Mouse (Mus musculus) skeletal muscle tissue, adult 2 months (tissue): Measurements from ENCODE around the gene Cdon.
"Not testable (repeated sequence)": the region's sequence is repeated elsewhere in the genome, so short reads cannot be mapped to it uniquely, and the experiment has no call there.

Experiments used
- DNase-seq: peaks from one replicate; pipeline ENCODE4 v3.0.0-alpha.2; 2012; ENCODE audit warnings: low read depth, low spot score

Cdon gene

DNA sequence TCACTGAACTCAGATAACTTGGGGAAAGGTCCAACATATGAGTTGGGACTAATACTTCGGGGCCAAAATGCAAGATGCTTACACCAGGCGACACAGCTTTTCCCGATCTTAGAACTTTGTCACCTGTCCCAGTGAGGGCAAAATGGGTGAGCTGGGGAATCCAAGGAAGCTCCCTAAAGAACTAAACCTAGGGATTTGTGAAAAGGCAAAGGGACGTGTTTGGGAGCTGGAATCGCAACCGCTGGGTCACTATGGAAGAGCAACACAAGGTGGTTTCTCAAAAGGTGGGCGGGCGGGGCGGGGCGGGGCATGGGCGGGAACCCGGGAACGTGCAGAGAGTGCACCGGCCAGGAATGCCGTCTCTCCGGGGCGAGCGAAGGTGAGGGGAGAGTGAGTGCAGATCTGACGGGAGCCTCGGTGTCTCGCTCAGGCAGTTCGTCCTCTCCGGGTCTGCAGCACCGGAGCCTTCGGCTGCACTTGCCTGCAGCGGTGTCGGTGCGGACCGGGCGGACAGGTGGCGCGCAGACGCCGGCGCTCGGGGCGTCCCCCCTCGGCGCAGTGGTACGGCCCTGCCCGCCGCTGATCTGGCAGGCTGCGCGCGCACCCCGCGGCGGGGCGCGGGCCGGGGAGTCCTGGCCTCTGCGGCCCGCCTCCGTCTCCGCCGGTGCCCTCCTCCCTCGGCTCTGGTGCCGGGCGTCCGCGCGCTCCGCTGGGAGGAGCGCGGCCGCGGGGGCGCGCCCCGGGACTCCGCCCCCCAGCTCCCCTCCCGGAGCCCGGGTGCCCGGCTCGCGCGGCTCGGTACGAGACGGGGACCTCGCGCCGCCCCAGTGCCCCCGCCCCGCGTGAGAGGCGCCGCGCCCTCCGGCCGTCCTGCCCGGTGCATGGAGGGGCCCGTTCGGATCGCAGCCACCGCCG, at the start of gene Cdon:
Gene Cdon (plus strand): TSS at position 324 of the 915 bp plus-strand sequence.
- peak; percentile 90 for DNase-seq

DNA sequence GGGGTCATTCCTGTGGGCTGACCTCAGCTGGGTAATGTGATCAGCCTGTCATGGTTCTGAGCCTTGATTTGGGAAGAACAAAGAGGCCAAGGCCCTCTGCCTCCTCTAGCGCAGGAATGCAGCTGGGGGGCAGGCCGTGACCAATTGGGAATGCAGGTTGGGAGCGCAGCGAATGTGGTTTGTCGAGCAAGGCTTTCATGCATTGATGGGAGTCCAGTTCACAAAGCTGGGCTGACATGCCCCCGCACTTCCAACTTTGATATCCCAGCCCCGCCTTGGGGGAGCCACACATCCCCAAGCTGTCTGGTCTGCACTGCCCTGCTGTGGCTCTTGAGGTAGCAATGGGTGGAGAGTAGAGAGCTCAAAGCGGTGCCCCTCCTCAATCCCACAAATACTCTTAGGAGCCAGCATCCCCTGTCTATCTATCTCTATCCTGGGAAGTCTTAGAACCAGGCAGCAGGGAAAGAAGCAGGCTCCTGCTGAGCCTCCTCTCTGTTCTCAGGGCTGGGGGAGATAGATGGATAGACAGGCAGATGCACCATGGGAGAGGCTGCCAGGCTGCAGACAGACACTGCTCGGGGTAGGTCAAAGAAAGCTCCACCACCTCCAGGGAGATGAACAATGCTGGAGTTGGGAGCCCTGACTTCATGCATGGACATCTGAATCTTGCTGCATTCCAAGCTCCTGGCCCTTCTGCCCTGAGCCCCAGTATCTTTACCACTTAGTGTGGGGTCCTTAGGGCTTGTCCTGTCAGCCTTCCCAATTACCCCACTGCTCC, 48.4 kb upstream of the Cdon start:
- no peak for DNase-seq

DNA sequence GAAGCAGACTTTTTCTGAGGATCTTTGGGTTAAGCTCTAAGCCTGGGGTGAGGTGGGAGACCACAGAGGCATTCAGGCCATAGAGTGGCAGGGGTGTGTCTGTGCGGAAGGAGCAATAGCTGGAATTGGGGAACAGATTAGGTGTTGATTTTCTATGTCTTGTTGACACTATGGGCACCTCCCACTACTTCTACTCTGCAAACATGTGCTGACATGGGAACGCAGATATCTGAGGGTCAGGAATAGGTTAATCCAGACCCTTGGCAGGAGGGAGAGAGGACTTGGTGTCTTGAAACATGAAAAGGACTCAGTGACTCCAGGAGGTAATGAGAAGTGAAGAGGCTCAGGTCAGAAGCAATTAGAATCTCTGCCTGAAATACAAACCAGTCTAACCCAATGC, 43.0 kb upstream of the Cdon start:
- no peak for DNase-seq

DNA sequence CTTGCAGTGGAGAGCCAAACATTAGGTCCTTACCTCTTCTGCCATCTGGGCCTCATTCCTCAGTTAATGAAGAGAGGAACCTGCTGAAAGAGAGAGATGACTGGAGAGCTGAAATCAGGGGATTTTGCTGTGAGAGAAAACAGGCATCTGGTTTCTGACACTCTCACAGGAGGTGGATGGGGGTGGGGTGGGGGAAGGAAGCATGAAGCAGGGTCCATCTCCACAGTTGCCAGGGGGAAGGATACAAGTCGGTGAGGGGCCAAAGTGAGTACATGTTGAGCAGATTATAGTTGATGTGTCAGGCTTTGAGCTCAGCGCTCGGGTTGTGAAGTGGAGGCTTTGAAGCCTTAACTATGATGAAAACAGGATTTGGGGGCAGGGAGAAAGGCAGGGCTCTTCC, 41.9 kb upstream of the Cdon start:
- DNase-seq: no peak

DNA sequence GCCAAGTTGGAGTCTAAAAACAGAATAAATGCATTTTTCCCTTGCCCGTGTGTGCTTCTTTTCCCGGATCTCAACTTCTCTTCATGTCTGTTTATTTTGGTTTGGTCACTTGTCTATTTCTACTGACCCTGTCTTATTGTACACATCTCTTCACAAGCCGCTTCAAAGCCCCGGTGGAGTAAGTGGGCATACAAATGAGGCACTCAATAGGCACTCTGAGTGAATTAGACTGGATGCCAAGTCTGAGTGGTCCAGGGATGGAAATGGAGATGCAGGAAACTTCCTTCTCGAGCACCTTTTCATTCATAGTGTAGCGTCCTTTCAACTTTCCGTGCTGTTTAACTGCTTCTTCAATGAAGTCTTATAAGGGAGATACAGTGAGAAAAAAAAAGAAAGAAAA, 21.0 kb upstream of the Cdon start:
- no peak for DNase-seq

DNA sequence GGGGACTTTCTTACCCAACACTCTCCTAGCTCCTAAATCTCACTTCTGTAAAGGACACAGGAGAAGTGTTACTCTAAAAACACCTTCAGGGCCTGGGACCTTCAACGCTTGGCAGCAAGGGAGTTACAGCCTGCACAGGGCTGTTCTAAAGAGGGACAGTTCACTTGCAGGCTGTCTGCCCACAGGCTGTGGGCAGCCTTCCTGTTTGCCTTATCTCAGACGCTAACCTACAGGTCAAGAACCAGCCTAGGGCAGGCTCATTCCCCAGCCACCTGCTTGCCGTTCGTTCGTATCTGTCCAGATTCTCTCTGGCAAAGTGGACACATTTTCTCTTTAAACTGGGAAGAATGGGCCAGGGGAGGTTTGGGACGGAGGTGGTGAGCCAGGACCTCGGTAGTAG, 20.5 kb upstream of the Cdon start:
- DNase-seq: no peak

DNA sequence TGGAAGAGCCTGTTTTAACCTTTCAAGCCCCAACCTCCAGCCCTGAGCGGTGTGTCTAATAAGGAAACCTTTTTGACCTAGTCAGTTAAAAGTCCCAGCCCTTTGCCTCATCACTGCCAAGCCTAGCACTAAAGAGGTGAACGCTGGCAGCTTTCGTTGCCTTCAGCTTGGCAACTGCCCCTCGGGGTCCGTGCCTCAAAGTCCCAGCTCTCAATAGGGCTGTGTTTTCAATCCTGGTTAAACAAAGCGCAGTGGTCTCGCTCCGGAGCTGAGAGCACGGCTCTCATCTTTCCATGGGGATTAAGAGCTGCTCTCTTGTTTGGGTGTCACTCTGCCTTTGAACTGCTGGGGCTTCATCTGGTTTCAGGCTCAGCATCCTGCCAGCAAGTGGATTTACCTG, 20.1 kb upstream of the Cdon start:
- no peak for DNase-seq

DNA sequence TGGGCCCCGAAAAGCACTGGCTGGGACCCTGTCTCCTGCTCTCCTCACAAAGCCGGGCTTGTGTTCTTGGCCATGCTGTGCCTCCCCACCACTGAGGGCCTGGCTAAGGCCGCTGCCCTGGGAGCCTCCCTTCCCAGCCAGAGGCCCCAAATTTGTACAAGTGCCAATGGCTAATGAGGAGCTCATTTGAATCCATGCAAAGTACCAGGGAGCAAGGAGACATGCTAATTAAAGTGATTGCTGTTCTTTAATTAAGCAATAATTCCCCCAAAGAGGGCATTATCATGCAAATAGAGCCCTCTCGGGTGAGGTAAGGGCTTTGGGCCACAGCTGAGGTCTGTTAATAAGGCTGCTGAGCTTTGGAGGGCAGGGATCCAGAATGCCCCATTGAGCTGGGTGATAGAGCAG, 18.3 kb upstream of the Cdon start:
- DNase-seq: no peak

DNA sequence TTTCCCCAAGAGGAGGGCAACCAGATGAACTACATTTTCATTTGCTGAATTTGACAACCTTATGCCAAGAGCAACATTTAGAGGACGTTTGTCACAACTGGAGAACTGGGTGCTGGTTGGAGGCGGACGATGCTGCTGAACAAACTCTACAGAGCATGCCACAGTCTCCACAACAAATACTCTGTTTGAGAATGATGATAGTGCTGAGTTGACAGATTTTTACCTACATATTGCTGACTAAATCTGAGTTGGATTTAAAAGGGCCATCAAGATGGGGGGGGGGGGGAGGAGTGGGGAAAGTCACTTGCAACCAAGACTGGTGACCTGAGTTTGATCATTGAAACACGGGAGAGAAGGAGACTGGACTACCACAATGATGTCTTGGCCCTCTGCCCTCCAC, 17.4 kb upstream of the Cdon start:
- no peak for DNase-seq

DNA sequence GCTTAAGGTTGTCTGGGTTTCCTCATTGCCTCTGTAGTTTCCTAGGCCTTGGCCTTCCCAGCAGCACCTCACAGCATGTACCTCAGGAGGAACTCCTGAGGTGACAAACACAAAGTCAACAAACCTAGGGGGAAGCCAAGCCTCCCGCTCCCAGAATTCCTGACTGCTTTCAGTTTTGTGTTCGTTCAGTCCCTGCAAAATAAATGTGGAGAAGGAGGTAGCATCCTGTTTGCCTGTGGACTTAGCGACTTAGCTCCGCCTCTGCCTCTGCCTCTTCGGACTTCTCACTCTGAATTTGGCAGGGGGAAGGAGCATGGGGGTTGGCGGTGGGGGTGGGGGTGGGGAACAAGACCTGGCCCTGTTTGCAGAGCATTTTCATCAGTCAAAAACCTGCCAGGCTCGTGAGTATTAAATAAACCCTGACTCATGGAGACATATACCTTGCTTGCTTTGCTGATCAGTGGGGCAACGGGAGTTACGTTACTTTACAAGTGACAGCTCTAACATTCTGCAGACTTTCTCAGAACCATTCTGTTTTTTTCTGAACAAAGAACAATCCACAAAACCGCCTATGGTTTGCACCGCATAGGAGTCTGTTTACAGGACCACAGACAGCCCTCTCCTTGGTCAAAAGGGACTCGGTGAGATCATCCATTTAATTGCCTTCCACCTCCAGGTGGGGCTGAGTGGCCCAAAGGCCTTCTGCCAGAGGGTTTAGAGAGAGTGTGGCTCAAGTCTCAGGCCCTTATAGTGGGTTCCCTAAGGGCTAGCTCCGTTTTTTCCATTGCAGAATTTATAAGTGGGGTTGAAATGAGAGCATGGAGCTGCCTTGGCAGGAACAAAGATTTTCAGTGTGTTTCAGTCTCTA, 15.7 kb upstream of the Cdon start:
- no peak for DNase-seq

DNA sequence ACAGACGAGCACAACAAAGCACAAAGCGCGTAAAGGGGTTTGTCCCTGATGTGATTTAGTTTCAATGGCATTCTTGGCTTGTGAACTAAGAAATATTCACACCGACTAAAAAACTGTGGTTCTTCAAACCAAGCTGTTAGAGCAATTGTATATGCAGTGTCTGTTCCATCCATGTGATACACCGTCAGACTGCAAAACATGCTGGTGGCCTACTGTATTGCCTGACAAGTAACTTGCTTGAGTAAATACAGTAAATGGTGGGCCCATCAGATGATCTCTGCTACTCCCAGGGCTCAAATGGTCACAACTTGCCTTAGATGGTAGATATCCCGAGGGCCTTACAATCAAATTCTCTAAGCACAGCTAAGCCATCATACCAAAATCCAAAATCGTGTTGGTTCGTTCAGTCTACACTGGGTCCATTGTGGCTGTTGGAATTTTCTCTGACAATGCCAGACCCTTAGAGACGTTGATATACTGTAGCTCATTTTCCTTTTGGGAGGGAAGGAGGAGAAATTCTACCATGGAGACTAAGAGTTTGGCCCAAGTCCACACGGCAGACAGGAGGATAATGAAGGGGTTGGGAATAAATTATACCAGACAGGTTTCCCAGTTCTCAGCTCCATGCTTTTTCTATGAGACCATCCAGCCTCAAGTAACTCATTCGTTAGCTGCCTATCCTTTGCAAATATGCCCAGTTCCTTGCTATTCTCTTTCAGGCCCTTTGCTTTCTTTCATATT, 9.5 kb upstream of the Cdon start:
- no peak for DNase-seq

DNA sequence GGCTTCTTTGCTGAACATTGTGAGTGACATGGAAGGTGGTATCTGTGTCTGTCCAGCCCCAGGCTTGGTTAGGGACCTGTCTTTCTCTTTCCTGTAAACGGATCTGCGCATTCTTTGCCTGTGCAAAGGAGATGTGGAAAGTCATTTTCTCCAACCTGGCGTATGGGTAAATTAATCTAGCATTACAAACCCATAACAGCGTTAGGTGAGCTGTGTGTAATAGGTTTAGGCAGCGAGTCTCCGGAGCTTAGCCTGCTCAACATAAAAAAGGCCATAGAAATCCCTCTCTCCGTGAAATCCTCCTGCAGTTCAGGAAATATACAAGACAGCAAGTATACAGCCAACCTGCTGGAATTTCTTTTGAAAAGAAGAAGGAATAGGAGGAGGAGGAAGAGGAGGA, 9.0 kb upstream of the Cdon start:
- no peak for DNase-seq

DNA sequence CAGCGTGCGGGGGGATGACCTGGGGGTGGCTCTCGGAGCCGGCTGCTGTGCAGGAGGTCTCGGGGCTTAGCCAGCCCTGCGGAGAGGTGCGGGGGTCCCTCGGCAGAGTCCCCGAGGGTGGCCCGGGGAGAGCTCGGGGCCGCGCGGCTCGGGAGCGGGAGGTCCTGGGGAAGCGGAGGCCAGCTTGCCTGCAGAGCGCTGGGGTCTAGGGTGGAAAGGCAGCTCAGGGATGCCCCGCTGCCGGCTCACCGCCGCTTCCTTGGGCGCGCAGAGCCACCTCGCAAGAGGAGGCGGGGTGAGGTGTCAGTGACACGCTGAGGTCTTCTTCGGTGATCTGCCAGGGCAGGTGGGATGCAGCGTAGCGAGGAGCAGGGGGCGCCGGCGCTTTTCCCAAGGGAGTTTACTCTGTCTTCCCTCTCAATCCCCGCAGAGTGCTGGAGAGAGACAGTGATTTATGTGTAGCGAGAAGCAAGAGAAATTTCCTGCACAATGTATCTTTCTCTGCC, 855 bp downstream of the Cdon start:
- DNase-seq: peak; percentile 18

DNA sequence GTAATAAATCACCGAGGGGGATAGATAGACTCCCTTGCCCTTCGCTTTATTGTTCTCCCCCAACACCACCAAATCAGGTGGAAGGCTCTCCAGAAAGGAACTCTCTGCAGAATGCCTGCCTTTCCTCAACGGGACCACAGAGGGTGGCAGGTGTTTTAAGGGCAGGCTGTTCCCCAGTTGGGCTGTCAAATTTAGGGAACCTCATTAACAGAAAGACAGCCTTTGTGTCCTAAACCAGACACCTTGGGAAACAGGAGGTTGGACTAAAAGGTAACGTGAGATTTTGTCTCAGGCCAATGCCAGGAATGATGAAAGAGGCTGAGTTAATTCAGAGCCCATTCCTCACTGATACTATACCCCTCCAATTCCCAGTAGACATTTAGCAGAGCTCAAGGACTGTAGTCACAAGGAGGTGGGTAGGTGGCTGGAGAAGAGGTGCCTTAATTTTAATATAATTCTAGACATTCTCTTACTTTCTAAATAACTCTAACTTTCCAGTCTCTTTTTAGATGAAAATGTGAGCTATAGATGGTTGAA, 1.5 kb downstream of the Cdon start:
- DNase-seq: no peak

DNA sequence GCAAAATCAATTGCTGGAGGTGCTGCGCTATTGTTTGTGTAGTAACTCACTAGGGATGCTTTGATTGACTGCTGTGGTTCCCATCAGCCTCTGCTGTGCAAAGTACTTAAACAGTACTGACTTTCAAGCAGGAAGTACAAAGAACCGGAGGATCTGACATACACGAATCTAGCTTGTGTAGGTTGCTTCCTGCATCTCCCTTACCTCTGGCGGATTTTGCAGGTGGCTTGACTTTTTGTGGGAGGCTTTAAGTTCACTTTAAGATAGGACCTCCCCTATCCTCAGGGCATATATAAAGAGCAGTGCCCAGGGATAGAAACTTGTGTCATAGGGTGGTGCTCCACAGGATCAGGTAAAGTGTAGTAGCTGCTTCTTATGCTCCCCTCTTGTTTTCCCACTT, 2.3 kb downstream of the Cdon start:
- no peak for DNase-seq

DNA sequence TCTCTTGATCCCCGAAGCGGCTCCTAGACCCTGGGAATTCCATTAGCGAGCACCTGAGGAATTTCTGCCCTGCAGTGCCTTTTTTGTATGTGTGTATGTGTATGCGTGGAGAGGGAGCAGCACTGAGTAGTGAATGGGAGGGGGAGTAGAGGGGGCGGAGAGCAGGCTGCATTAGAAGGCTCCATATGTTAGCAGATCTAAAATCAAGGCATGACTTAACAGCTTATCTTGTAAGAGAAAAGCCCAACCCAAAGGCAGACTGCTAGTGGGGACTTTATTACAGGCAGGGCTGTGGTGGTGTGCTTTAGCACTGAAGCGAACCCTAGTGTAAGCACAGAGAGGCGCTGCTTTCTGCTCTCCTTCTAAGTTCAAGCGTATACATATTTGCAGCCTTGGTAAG, 3.7 kb downstream of the Cdon start:
- DNase-seq: peak; percentile 15

DNA sequence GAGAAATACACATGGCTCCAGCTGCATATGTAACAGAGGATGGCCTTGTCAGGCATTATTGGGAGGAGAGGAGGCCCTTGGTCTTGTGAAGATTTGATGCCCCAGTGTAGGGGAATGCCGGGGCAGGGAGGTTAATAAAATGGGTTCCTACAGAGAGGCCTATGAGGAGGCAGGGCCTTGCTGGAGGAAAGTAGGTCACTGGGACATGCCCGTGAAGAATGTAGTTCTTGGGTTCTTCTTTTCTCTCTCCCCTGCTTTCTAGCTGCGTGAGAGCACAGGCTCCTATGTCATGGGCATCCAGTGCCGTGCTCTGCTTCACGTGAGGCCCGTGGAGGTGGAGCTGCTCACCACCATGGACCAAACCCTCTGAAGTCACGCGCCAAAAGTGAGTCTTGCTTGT, 9.5 kb downstream of the Cdon start:
- no peak for DNase-seq

DNA sequence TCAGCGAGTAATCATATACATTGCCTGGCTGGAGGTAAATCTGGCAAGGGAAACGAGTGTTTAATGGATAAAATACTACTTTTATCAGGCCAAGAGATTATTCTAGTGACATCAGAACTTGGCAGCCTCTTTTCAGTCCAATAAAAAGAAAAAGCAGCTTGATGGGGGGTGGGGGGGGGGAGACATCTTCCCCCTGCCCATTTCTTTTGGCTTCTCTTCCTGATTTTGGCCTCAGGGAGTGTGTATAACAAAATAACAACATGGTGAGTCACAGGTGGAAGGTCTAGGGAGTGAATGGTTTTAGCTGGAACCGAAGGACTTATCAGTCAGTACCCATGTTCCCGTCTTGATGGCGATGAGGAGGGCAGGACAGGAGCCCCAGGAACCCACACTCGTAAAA, 10.5 kb downstream of the Cdon start:
- no peak for DNase-seq

DNA sequence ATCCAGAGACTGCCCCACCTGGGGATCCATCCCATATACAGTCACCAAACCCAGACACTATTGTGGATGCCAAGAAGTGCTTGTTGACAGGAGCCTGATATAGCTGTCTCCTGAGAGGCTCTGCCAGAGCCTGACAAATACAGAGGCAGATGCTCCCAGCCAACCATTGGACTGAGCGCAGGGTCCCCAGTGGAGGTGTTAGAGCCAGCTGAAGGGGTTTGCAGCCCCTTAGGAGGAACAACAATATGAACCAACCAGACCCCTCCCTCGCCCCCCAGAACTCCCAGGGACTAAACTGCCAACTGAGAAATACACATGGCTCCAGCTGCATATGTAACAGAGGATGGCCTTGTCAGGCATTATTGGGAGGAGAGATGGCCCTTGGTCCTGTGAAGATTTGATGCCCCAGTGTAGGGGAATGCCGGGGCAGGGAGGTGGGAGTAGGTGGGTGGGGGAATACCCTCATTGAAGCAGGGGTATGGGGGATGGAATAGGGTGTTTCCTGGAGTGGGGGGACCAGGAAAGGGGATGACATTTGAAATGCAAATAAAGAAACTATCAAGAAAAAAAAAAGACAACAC, 11.9 kb downstream of the Cdon start:
- not testable (repeated sequence) for DNase-seq

DNA sequence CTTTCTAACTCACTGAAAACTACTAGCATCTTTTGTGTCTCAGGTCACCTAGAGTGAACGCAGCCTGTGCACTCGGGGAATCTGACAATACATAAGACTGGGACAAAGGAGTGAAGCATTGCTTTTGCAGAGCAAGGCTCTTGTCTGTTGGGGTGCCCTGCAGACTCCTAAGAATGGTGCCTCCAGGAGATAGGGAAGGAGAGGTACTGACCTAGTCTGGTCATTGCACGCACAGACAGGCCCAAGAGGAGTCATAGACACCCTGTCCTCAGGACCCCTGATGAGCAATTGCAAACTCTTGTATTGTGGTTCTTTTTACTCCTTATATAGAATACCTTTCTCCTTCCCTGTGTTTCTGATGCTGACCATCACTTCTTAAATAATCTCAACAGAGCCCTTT, 13.4 kb downstream of the Cdon start:
- DNase-seq: no peak
